Mouse (Mus musculus) C2C12 (cell line): ENCODE results near the gene Atp11a.

Experiments
- CTCF ChIP-seq: IDR thresholded peaks from one replicate; pipeline ENCODE4 v1.5.1; 2011; ENCODE audit not compliant: control insufficient read depth, insufficient read depth, insufficient read length
- MYOD1 ChIP-seq: IDR thresholded peaks from one replicate; pipeline ENCODE4 v1.6.1; 2011; ENCODE audit warnings: low read depth; ENCODE audit not compliant: control insufficient read depth, insufficient read length
- USF1 ChIP-seq: IDR thresholded peaks from one replicate; pipeline ENCODE4 v1.6.1; 2011; ENCODE audit warnings: low read depth, mild to moderate bottlenecking, control low read depth, moderate library complexity

GRCm38 (mm10) chr8:12865790-12866189 lies 109.0 kb downstream of the Atp11a start:
- TF ChIP-seq MYOD1 (no peak), CTCF (no peak), USF1 (no peak)
